Mouse (Mus musculus) liver, embryonic 14.5 days (tissue): ENCODE data around the gene Rps6. TPM values are rescaled to one million over a fixed set of nuclear protein-coding genes. Genes with fewer than 3 reads are reported as not detected.
"Not testable (repeated sequence)": the region's sequence is repeated elsewhere in the genome, so short reads cannot be mapped to it uniquely, and the experiment has no call there.

ENCODE experiments used
- ATAC-seq: fragments of 200-750 bp; cut with Nextera tagmentation; 2 replicates; pipeline ENCODE4 v1.8.0; 2017; ENCODE audit warnings: moderate number of reproducible peaks, mild to moderate bottlenecking, moderate library complexity; ENCODE audit not compliant: insufficient read depth
- DNase-seq, 3 experiments: peaks; one replicate each; pipeline ENCODE4 v3.0.0-alpha.2; 2012 to 2013; ENCODE audit warnings: low read depth in 3 of 3, low spot score in 3 of 3
- H3K27ac ChIP-seq: fragments of 300-500 bp; sonication (generic); 2 replicates; pipeline ENCODE4 v1.5.1; 2014; ENCODE audit warnings: moderate library complexity, mild to moderate bottlenecking, control low read depth, inconsistent platforms
- H3K27me3 ChIP-seq: fragments of 300-500 bp; sonication (generic); 2 replicates; pipeline ENCODE4 v1.6.1; 2014; ENCODE audit warnings: mild to moderate bottlenecking, low read length, moderate library complexity; ENCODE audit not compliant: control insufficient read depth, insufficient read depth
- H3K36me3 ChIP-seq: fragments of 300-500 bp; sonication (generic); replicated peaks from 2 replicates; pipeline ENCODE4 v1.6.1; 2014; ENCODE audit warnings: low read depth; ENCODE audit not compliant: control insufficient read depth, insufficient read depth
- H3K4me1 ChIP-seq, 2 experiments: fragments of 200-500 bp in 1 of 2; fragments of 300-500 bp in 1 of 2; sonication (generic) in 1 of 2; replicated peaks; 2 replicates each; pipeline ENCODE4 v1.6.1; 2012 to 2014; ENCODE audit warnings: antibody characterized with exemption in 1 of 2, inconsistent platforms in 1 of 2, low read length in 1 of 2; ENCODE audit not compliant: control insufficient read depth in 2 of 2, insufficient read depth in 2 of 2
- H3K4me2 ChIP-seq: fragments of 300-500 bp; sonication (generic); 2 replicates; pipeline ENCODE4 v1.6.1; 2014; ENCODE audit warnings: low read depth, mild to moderate bottlenecking, control low read depth, moderate library complexity
- H3K4me3 ChIP-seq, 2 experiments: fragments of 200-500 bp in 1 of 2; fragments of 300-500 bp in 1 of 2; sonication (generic) in 1 of 2; 2 replicates each; pipeline ENCODE4 v1.5.1; 2012 to 2014; ENCODE audit warnings: low read depth in 2 of 2, low read length in 2 of 2, mild to moderate bottlenecking in 2 of 2, control low read depth in 1 of 2, inconsistent platforms in 1 of 2, moderate library complexity in 1 of 2; ENCODE audit not compliant: insufficient read depth in 1 of 2
- H3K9ac ChIP-seq: fragments of 300-500 bp; sonication (generic); replicated peaks from 2 replicates; pipeline ENCODE4 v1.6.1; 2014; ENCODE audit warnings: mild to moderate bottlenecking, control low read depth, moderate library complexity
- H3K9me3 ChIP-seq: fragments of 300-500 bp; sonication (generic); 2 replicates; pipeline ENCODE4 v1.6.1; 2016; ENCODE audit warnings: low read length, mixed read lengths; ENCODE audit not compliant: control insufficient read depth
- CTCF ChIP-seq: IDR thresholded peaks from 2 replicates; pipeline ENCODE4 v1.5.1; 2016; ENCODE audit warnings: antibody characterized with exemption, low read depth, control low read depth
- EP300 ChIP-seq: IDR thresholded peaks from 2 replicates; pipeline ENCODE4 v1.6.1; 2016; ENCODE audit warnings: antibody characterized with exemption, low read depth
- WGBS: fragments of 180-500 bp; shearing (Covaris S2); extraction: QIAGEN DNeasy Blood & Tissue Kit; methylation state at CpG from one replicate; pipeline ENCODE4 v1.1.7; 2014; ENCODE audit not compliant: insufficient replicate concordance; 5-methylcytosine and 5-hydroxymethylcytosine counted together
- polyA plus RNA-seq, 2 experiments: library from polyadenylated mRNA; depleted of rRNA in 1 of 2; stranded (reverse) in 1 of 2; unstranded in 1 of 2; fragments of >200 nt; fragmentation: Nextera tagmentation in 1 of 2; extraction: Ambion mirVana in 1 of 2; gene quantifications; 2 replicates each; pipeline versions ENCODE4 v1.2.1 to v1.2.3; 2012 to 2014

The Rps6 gene
- polyA plus RNA-seq, 2 experiments: 593 to 1,231 TPM

- Histone ChIP-seq H3K36me3 (peaks cover 30% of the 10 kb centered on the region), H3K9ac (no peak overlapping the region), H3K9me3 (no peaks in the 10 kb centered on the region), H3K27ac (no peak overlapping the region), H3K4me3 (no peak overlapping the region), H3K4me2 (no peak overlapping the region), H3K4me1 (peaks cover 0 to 5% of the 10 kb centered on the region in 2 experiments; a peak in 2 of 4 replicates), H3K27me3 (no peaks in the 10 kb centered on the region)
- DNase-seq: no peak
- no peak for ATAC-seq
- TF ChIP-seq EP300 (no peak), CTCF (no peak)
- WGBS: 38% methylated on average over 3 of the region's 3 CpGs
These were observed 5.2 kb downstream of the Rps6 start for GRCm38 (mm10) chr4:86852018-86852417.

GRCm38 (mm10) chr4:86851331-86851730, 5.9 kb downstream of the Rps6 start:
- peaks cover 0 to 5% of the 10 kb centered on the region in 2 experiments; a peak in 2 of 4 replicates for H3K4me1 ChIP-seq
- H3K4me3 ChIP-seq: no peak overlapping the region
- peaks cover 30% of the 10 kb centered on the region for H3K36me3 ChIP-seq
- H3K27me3 ChIP-seq: no peaks in the 10 kb centered on the region
- TF ChIP-seq CTCF (no peak), EP300 (no peak)
- WGBS: 50% methylated on average over 2 of the region's 2 CpGs
- no peaks in the 10 kb centered on the region for H3K9me3 ChIP-seq
- ATAC-seq (no peak), DNase-seq (no peak)
- no peak overlapping the region for H3K4me2 ChIP-seq
- no peak overlapping the region for H3K27ac ChIP-seq
- no peak overlapping the region for H3K9ac ChIP-seq

- no peaks in the 10 kb centered on the region for H3K4me1 ChIP-seq
- WGBS: 69% methylated on average over 2 of the region's 2 CpGs
- H3K27me3 ChIP-seq: no peaks in the 10 kb centered on the region
- H3K9ac ChIP-seq: no peak overlapping the region
- no peak overlapping the region for H3K27ac ChIP-seq
- no peak overlapping the region for H3K4me2 ChIP-seq
- peaks cover 3% of the 10 kb centered on the region for H3K36me3 ChIP-seq
- TF ChIP-seq EP300 (no peak), CTCF (no peak)
- no peak overlapping the region for H3K4me3 ChIP-seq
- no peak for DNase-seq
- ATAC-seq: no peak
- H3K9me3 ChIP-seq: no peaks in the 10 kb centered on the region
These were observed 10.0 kb downstream of the Rps6 start for GRCm38 (mm10) chr4:86847246-86847645.

GRCm38 (mm10) chr4:86845384-86845783, 11.8 kb downstream of the Rps6 start:
- Histone ChIP-seq H3K27ac (no peak overlapping the region), H3K4me1 (no peaks in the 10 kb centered on the region), H3K36me3 (peaks cover 6% of the 10 kb centered on the region), H3K4me3 (no peak overlapping the region), H3K9me3 (no peaks in the 10 kb centered on the region), H3K9ac (no peak overlapping the region), H3K27me3 (no peaks in the 10 kb centered on the region), H3K4me2 (no peak overlapping the region)
- WGBS: 79% methylated on average over 3 of the region's 3 CpGs
- TF ChIP-seq EP300 (no peak), CTCF (no peak)
- no peak for ATAC-seq
- no peak for DNase-seq

- 73% methylated on average over 2 of the region's 2 CpGs for WGBS
- not testable (repeated sequence) for H3K4me1 ChIP-seq, H3K27ac ChIP-seq, ATAC-seq, H3K9me3 ChIP-seq, H3K27me3 ChIP-seq, H3K4me3 ChIP-seq, DNase-seq, H3K9ac ChIP-seq, H3K4me2 ChIP-seq
- peaks cover 16% of the 10 kb centered on the region for H3K36me3 ChIP-seq
These were observed 16.1 kb downstream of the Rps6 start for GRCm38 (mm10) chr4:86841141-86841540.

GRCm38 (mm10) chr4:86831896-86832295, 25.3 kb downstream of the Rps6 start:
- Histone ChIP-seq H3K9ac (no peak overlapping the region), H3K36me3 (peaks cover 10% of the 10 kb centered on the region), H3K4me3 (no peak overlapping the region), H3K9me3 (no peaks in the 10 kb centered on the region), H3K4me2 (no peak overlapping the region), H3K27me3 (no peaks in the 10 kb centered on the region), H3K4me1 (0 out of 4 replicates have a peak, but pooled peaks cover 0 to 2% of the 10 kb centered on the region in 2 experiments), H3K27ac (no peak overlapping the region)
- ATAC-seq (no peak), DNase-seq (no peak)
- WGBS: 90% methylated on average over 2 of the region's 2 CpGs
- TF ChIP-seq EP300 (no peak), CTCF (no peak)
